Mouse (Mus musculus): ENCODE results near the gene Cdk20. TPM values are rescaled to one million over a fixed set of nuclear protein-coding genes. Genes with fewer than 3 reads are reported as not detected.
A peak's percentile ranks its signal among the peaks of the same experiment; 100 is the strongest.

The Cdk20 gene
- total RNA-seq (2014; rRNA removed) (29.2 and 38.5 TPM in 2 replicates), polyA plus RNA-seq (2015; fragmentation: Nextera tagmentation; extraction: Ambion mirVana) (21.6 and 26.4 TPM in 2 replicates)

DNA sequence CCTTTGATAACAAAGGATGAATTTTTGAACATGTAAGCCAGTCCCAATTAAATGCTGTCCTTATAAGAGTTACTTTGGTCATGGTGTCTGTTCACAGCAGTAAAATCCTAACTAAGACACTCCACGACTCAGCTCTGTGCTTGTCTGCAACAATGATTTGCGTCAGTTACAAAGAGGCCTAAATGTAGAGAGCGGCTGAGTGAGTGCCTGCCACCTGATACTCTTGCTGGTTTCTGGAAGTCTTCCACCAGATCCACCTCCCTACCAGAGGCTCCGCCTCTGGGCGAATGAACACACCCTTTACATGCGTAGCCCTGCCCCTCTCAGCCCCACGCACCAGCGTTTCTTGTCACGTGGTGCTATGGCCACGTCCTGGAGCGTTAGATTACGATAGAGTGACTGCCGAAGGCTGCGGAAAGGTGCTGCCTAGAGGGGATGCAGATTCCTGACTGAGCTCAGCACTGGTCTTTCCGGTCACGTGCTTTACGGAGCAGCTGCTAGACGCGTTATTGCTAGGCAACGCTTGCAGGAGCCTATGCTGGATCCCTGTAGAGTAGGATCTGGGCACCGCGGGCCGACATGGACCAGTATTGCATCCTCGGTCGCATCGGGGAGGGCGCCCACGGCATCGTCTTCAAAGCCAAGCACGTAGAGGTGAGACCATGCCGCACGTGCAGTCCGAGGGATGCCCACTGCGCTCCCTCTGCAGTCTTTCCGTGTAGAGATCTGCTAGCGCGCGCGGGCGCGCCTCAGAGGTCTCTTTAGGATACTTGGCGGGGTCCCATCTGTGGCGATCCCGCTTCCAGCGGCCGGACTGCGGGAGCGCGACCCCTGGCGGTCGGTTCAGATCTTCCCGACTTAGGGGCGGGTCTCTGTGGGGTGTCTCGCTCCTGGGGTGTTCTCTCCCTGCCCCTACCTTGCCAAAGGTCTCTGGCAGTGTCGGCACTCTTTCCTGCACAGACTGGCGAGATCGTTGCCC, at the start of gene Cdk20:
Cdk20 (plus strand) TSS at position 298 of the 979 bp plus-strand sequence.
- TF ChIP-seq CTCF (IDR thresholded peaks at IDR 0.05; ENCODE audit: low read depth) = peak; percentile 72
- WGBS = under 1% methylated on average over 57 of the region's 57 CpGs
- Histone ChIP-seq H3K36me3 (ENCODE audit: insufficient read depth) (peaks cover 7% of the 10 kb centered on the region; the same call in 1 of the 2 replicates), H3K4me3 (ENCODE audit: low read depth, low read length) (peak within 1 kb of the TSS; percentile 59), H3K9me3 (ENCODE audit: low read length) (no peaks in the 10 kb centered on the region), H3K27ac (ENCODE audit: low read depth, low read length) (peak within 1 kb of the TSS; percentile 91), H3K4me1 (ENCODE audit: insufficient read depth) (no peaks in the 10 kb centered on the region), H3K9ac (peak within 1 kb of the TSS; percentile 73), H3K27me3 (ENCODE audit: insufficient read depth, low read length) (no peaks in the 10 kb centered on the region), H3K4me2 (ENCODE audit: low read depth) (peak within 1 kb of the TSS; percentile 72)
- DNase-seq (peak; percentile 96), ATAC-seq (peak; percentile 99)

DNA sequence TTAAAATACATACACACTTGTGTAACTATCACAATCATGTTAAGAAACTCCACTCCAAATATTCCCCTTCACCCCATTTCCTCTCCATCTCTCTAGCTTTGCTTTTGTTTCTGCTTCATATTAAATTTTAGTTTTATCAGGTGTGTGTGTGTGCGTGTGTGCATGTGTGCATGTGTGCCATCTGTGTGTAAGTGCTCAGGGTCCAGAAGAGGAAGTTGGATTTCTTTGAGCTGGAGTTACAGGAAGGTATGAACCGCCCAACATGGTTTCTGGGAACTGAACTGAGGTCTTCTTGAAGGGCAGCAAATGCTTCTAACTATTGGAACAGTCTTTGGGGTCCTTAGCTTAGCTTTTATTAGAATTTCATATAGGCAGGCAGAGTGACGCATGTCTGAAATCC, 47.2 kb upstream of the Cdk20 start:
- no peaks in the 10 kb centered on the region for H3K4me1 ChIP-seq (ENCODE audit: insufficient read depth)
- no peak overlapping the region for H3K27ac ChIP-seq (ENCODE audit: low read depth, low read length)
- DNase-seq = no peak
- ATAC-seq = no peak
- H3K4me2 ChIP-seq (ENCODE audit: low read depth) = no peak overlapping the region
- 88% methylated on average over 3 of the region's 3 CpGs for WGBS
- TF ChIP-seq CTCF (IDR thresholded peaks at IDR 0.05; ENCODE audit: low read depth) = no peak
- H3K9me3 ChIP-seq (ENCODE audit: low read length) = no peaks in the 10 kb centered on the region
- H3K4me3 ChIP-seq (ENCODE audit: low read depth, low read length) = no peak overlapping the region
- no peaks in the 10 kb centered on the region for H3K36me3 ChIP-seq (ENCODE audit: insufficient read depth)
- H3K27me3 ChIP-seq (ENCODE audit: insufficient read depth, low read length) = no peaks in the 10 kb centered on the region
- H3K9ac ChIP-seq = no peak overlapping the region

DNA sequence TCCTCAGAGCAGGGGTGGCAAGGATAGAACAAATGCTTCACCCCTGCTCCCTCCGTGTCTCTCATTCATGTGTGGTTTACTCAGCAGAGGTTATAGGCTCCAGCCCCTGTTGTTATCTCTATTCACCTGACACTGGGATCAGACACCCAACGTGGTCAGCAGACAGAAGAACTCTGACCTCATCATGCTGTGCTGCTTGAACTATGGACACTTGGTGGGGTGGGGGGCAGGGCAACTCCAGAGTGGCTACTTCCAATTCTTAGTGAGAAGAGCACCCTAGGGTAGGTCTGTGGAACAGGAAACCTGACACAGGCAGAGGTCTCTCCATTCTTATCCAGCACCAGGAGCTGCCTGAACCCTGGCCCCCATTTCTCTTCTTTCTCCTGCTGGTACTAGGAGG, 46.1 kb upstream of the Cdk20 start:
- no peaks in the 10 kb centered on the region for H3K9me3 ChIP-seq (ENCODE audit: low read length)
- H3K4me2 ChIP-seq (ENCODE audit: low read depth) = no peak overlapping the region
- WGBS = 46% methylated on average over 2 of the region's 2 CpGs
- H3K4me1 ChIP-seq (ENCODE audit: insufficient read depth) = no peaks in the 10 kb centered on the region
- ATAC-seq = no peak
- no peak overlapping the region for H3K4me3 ChIP-seq (ENCODE audit: low read depth, low read length)
- no peak for TF ChIP-seq CTCF (IDR thresholded peaks at IDR 0.05; ENCODE audit: low read depth)
- H3K27ac ChIP-seq (ENCODE audit: low read depth, low read length) = no peak overlapping the region
- H3K9ac ChIP-seq = no peak overlapping the region
- no peak for DNase-seq
- H3K27me3 ChIP-seq (ENCODE audit: insufficient read depth, low read length) = no peaks in the 10 kb centered on the region
- H3K36me3 ChIP-seq (ENCODE audit: insufficient read depth) = no peaks in the 10 kb centered on the region

- no peak for DNase-seq
- Histone ChIP-seq H3K9me3 (ENCODE audit: low read length) (no peaks in the 10 kb centered on the region), H3K27ac (ENCODE audit: low read depth, low read length) (no peak overlapping the region), H3K4me3 (ENCODE audit: low read depth, low read length) (no peak overlapping the region), H3K4me2 (ENCODE audit: low read depth) (no peak overlapping the region), H3K36me3 (ENCODE audit: insufficient read depth) (no peaks in the 10 kb centered on the region), H3K4me1 (ENCODE audit: insufficient read depth) (no peaks in the 10 kb centered on the region), H3K27me3 (ENCODE audit: insufficient read depth, low read length) (no peaks in the 10 kb centered on the region), H3K9ac (no peak overlapping the region)
- no peak for ATAC-seq
- TF ChIP-seq CTCF (IDR thresholded peaks at IDR 0.05; ENCODE audit: low read depth) = no peak
- WGBS = 83% methylated on average over 4 of the region's 4 CpGs
Observed at GRCm38 (mm10) chr13:64388415-64388814, 43.7 kb upstream of the Cdk20 start.

DNA sequence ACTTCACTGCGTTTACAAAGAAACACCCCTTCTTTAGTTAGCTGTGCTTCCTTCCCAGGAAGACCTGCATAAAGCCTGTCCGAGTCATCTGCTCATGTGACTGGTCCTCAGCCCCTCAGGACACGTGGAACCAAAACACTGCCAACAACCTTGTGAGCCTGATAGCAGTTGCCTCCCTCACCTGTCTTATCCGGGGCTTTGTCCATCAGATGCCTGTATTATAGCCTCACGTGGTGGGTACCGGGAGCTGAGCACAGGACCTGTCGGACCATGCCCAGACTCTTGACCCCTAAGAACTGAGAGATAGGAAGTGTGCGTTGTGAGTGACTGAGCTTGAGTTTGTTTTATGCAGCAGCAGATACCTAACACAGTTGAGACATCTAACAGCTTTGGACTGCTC, 35.1 kb upstream of the Cdk20 start:
- no peak overlapping the region for H3K4me2 ChIP-seq (ENCODE audit: low read depth)
- TF ChIP-seq CTCF (IDR thresholded peaks at IDR 0.05; ENCODE audit: low read depth) = no peak
- H3K27me3 ChIP-seq (ENCODE audit: insufficient read depth, low read length) = no peaks in the 10 kb centered on the region
- DNase-seq = no peak
- no peak overlapping the region for H3K4me3 ChIP-seq (ENCODE audit: low read depth, low read length)
- no peak overlapping the region for H3K9ac ChIP-seq
- no peak overlapping the region for H3K27ac ChIP-seq (ENCODE audit: low read depth, low read length)
- WGBS = 74% methylated on average over 8 of the region's 8 CpGs
- no peaks in the 10 kb centered on the region for H3K36me3 ChIP-seq (ENCODE audit: insufficient read depth)
- H3K9me3 ChIP-seq (ENCODE audit: low read length) = no peaks in the 10 kb centered on the region
- no peaks in the 10 kb centered on the region for H3K4me1 ChIP-seq (ENCODE audit: insufficient read depth)
- no peak for ATAC-seq

DNA sequence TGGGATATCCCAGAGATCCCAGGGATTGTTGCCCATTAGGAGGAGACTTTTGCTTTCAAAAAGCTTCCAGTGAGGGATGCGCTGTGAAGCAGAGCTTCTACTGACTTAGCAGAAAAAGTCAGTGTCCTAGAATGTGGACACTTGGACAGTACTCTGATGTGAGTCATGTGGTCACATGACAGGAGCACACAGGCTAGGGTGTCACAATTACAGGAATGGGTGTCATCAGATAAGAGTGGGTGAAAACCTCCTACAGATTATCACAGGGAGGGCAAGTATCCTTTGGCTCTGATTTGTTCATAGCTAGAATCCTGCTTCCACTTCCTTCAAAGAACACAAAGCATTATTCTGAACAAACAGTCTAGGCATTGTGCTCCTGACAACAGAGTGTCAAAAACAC, 34.0 kb upstream of the Cdk20 start:
- H3K36me3 ChIP-seq (ENCODE audit: insufficient read depth) = no peaks in the 10 kb centered on the region
- H3K4me3 ChIP-seq (ENCODE audit: low read depth, low read length) = no peak overlapping the region
- H3K9me3 ChIP-seq (ENCODE audit: low read length) = no peaks in the 10 kb centered on the region
- H3K9ac ChIP-seq = no peak overlapping the region
- no peak overlapping the region for H3K27ac ChIP-seq (ENCODE audit: low read depth, low read length)
- TF ChIP-seq CTCF (IDR thresholded peaks at IDR 0.05; ENCODE audit: low read depth) = no peak
- 95% methylated on average over 1 of the region's 1 CpGs for WGBS
- no peaks in the 10 kb centered on the region for H3K27me3 ChIP-seq (ENCODE audit: insufficient read depth, low read length)
- ATAC-seq = no peak
- H3K4me1 ChIP-seq (ENCODE audit: insufficient read depth) = no peaks in the 10 kb centered on the region
- no peak for DNase-seq
- H3K4me2 ChIP-seq (ENCODE audit: low read depth) = no peak overlapping the region

DNA sequence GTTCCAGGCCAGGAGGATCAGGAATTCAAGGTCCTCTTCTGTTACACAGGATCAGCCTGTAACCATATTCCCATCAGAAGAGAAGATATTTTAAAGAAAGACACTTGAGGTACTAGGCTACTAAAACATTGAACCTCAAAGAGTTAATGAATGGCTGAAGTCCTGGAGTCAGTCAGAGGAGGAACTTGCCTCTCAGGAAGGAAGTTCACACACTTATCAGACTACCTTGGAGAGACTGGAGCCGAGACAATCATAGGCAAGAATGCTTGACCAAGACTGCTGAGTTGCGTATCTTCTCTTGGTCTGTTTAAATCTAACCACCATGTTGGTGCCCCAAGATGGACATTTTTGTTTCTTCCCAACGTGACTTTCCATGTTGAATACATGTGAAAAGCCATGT, 32.2 kb upstream of the Cdk20 start:
- H3K9me3 ChIP-seq (ENCODE audit: low read length) = no peaks in the 10 kb centered on the region
- TF ChIP-seq CTCF (IDR thresholded peaks at IDR 0.05; ENCODE audit: low read depth) = no peak
- no peaks in the 10 kb centered on the region for H3K27me3 ChIP-seq (ENCODE audit: insufficient read depth, low read length)
- no peak overlapping the region for H3K4me3 ChIP-seq (ENCODE audit: low read depth, low read length)
- H3K27ac ChIP-seq (ENCODE audit: low read depth, low read length) = no peak overlapping the region
- DNase-seq (no peak), ATAC-seq (no peak)
- 84% methylated on average over 3 of the region's 3 CpGs for WGBS
- no peaks in the 10 kb centered on the region for H3K4me1 ChIP-seq (ENCODE audit: insufficient read depth)
- H3K36me3 ChIP-seq (ENCODE audit: insufficient read depth) = no peaks in the 10 kb centered on the region
- no peak overlapping the region for H3K4me2 ChIP-seq (ENCODE audit: low read depth)
- H3K9ac ChIP-seq = no peak overlapping the region

Measured in forebrain, postnatal 0 days (tissue).